Mouse (Mus musculus) MEL (cell line): ENCODE measurements at regions not wholly inside any gene's neighbourhood (a gene's known extent, or its start where the extent isn't known, plus 50 kb on each side); places are given as distances from the start of the nearest gene placed in this dataset.

ENCODE experiments used
- DNase-seq: peaks from one replicate; pipeline ENCODE4 v3.0.0; 2011; ENCODE audit warnings: low read depth, low spot score
- H3K27ac ChIP-seq: 2 replicates; pipeline ENCODE4 v1.5.1; 2012; ENCODE audit warnings: low read depth, mild to moderate bottlenecking, control low read depth, low read length, moderate library complexity; ENCODE audit not compliant: control insufficient read depth
- H3K27me3 ChIP-seq, 2 experiments: fragments of 150-350 bp in 1 of 2; sonication (generic) in 1 of 2; 2 replicates each; pipeline ENCODE4 v1.6.1; 2012; ENCODE audit warnings: low read length in 2 of 2, mild to moderate bottlenecking in 2 of 2, improper control_type of control experiment in 1 of 2, moderate library complexity in 1 of 2; ENCODE audit not compliant: insufficient read depth in 2 of 2, control insufficient read depth in 1 of 2
- H3K36me3 ChIP-seq, 2 experiments: 2 replicates each; pipeline ENCODE4 v1.6.1; 2012 to 2014; ENCODE audit warnings: low read length in 2 of 2, improper control_type of control experiment in 1 of 2, inconsistent platforms in 1 of 2, mild to moderate bottlenecking in 1 of 2; ENCODE audit not compliant: insufficient read depth in 2 of 2, control insufficient read depth in 1 of 2
- H3K4me1 ChIP-seq, 2 experiments: fragments of 150-350 bp in 1 of 2; sonication (generic) in 1 of 2; 2 replicates each; pipeline ENCODE4 v1.6.1; 2012; ENCODE audit warnings: low read length in 2 of 2, improper control_type of control experiment in 1 of 2, mild to moderate bottlenecking in 1 of 2; ENCODE audit not compliant: insufficient read depth in 2 of 2, control insufficient read depth in 1 of 2
- H3K4me3 ChIP-seq, 2 experiments: fragments of 150-350 bp in 1 of 2; sonication (generic) in 1 of 2; 2 replicates each; pipeline ENCODE4 v1.5.1; 2012; ENCODE audit warnings: low read depth in 2 of 2, low read length in 2 of 2, mild to moderate bottlenecking in 2 of 2, moderate library complexity in 2 of 2, control low read depth in 1 of 2, improper control_type of control experiment in 1 of 2; ENCODE audit not compliant: control insufficient read depth in 1 of 2, insufficient read depth in 1 of 2
- H3K79me2 ChIP-seq: 2 replicates; pipeline ENCODE4 v1.6.1; 2012; ENCODE audit warnings: mild to moderate bottlenecking, low read length, moderate library complexity; ENCODE audit not compliant: control insufficient read depth, poor library complexity, insufficient read depth
- H3K9ac ChIP-seq: 2 replicates; pipeline ENCODE4 v1.6.1; 2012; ENCODE audit warnings: low read depth, mild to moderate bottlenecking, control low read depth, low read length, moderate library complexity; ENCODE audit not compliant: control insufficient read depth, poor library complexity, severe bottlenecking
- H3K9me3 ChIP-seq: fragments of 150-350 bp; sonication (generic); replicated peaks from 2 replicates; pipeline ENCODE4 v1.6.1; 2012; ENCODE audit warnings: mild to moderate bottlenecking, low read length, improper control_type of control experiment, moderate library complexity; ENCODE audit not compliant: insufficient read depth
- CHD1 ChIP-seq: IDR thresholded peaks from 2 replicates; pipeline ENCODE4 v1.6.1; 2012; ENCODE audit warnings: low read depth, mild to moderate bottlenecking, inconsistent platforms, low read length, improper control_type of control experiment
- CHD2 ChIP-seq: IDR thresholded peaks from 2 replicates; pipeline ENCODE4 v1.6.1; 2011; ENCODE audit warnings: low read length, improper control_type of control experiment
- CTCF ChIP-seq, 3 experiments: IDR thresholded peaks in 2 of 3; conservative IDR thresholded peaks in 1 of 3; 2 replicates each; pipeline ENCODE4 v1.5.1; 2011 to 2012; ENCODE audit warnings: low read length in 3 of 3, low read depth in 2 of 3, mild to moderate bottlenecking in 2 of 3, improper control_type of control experiment in 1 of 3, inconsistent platforms in 1 of 3, mixed read lengths in 1 of 3, moderate library complexity in 1 of 3; ENCODE audit not compliant: control insufficient read depth in 1 of 3, insufficient read depth in 1 of 3, poor library complexity in 1 of 3, severe bottlenecking in 1 of 3
- E2F4 ChIP-seq: IDR thresholded peaks from 2 replicates; pipeline ENCODE4 v1.6.1; 2011; ENCODE audit warnings: low read depth, low read length, improper control_type of control experiment, borderline replicate concordance
- ELF1 ChIP-seq: IDR thresholded peaks from 2 replicates; pipeline ENCODE4 v1.6.1; 2014; ENCODE audit warnings: low read depth, mild to moderate bottlenecking, inconsistent platforms, low read length, improper control_type of control experiment, moderate library complexity
- ETS1 ChIP-seq: IDR thresholded peaks from 2 replicates; pipeline ENCODE4 v1.6.1; 2012; ENCODE audit warnings: low read depth, mild to moderate bottlenecking, inconsistent platforms, low read length, improper control_type of control experiment, moderate library complexity
- GATA1 ChIP-seq: IDR thresholded peaks from 2 replicates; pipeline ENCODE4 v1.6.1; 2011; ENCODE audit warnings: low read depth, low read length, improper control_type of control experiment
- HCFC1 ChIP-seq: IDR thresholded peaks from 2 replicates; pipeline ENCODE4 v1.6.1; 2012; ENCODE audit warnings: low read depth, mild to moderate bottlenecking, inconsistent platforms, low read length, improper control_type of control experiment, moderate library complexity
- KAT2A ChIP-seq: conservative IDR thresholded peaks from 2 replicates; pipeline ENCODE4 v1.6.1; 2012; ENCODE audit warnings: low read depth, low read length, improper control_type of control experiment, inconsistent platforms
- MAZ ChIP-seq: IDR thresholded peaks from 2 replicates; pipeline ENCODE4 v1.6.1; 2012; ENCODE audit warnings: low read depth, mild to moderate bottlenecking, inconsistent platforms, low read length, improper control_type of control experiment
- MXI1 ChIP-seq: IDR thresholded peaks from 2 replicates; pipeline ENCODE4 v1.6.1; 2011; ENCODE audit warnings: mild to moderate bottlenecking, low read depth, low read length, improper control_type of control experiment
- MYB ChIP-seq: IDR thresholded peaks from 2 replicates; pipeline ENCODE4 v1.6.1; 2011; ENCODE audit warnings: mild to moderate bottlenecking, low read depth, low read length, improper control_type of control experiment
- NRF1 ChIP-seq: IDR thresholded peaks from 2 replicates; pipeline ENCODE4 v1.6.1; 2014; ENCODE audit warnings: low read depth, mild to moderate bottlenecking, inconsistent platforms, low read length, improper control_type of control experiment, moderate library complexity; ENCODE audit not compliant: poor library complexity, insufficient read depth, severe bottlenecking
- POLR2AphosphoS2 ChIP-seq: IDR thresholded peaks from 2 replicates; pipeline ENCODE4 v1.6.1; 2011; ENCODE audit warnings: low read length, improper control_type of control experiment
- SMC3 ChIP-seq: IDR thresholded peaks from 2 replicates; pipeline ENCODE4 v1.6.1; 2011; ENCODE audit warnings: low read depth, low read length, improper control_type of control experiment
- TAL1 ChIP-seq: IDR thresholded peaks from 2 replicates; pipeline ENCODE4 v1.6.1; 2012; ENCODE audit warnings: mild to moderate bottlenecking, inconsistent platforms, low read length, moderate library complexity, mixed read lengths
- TBP ChIP-seq: IDR thresholded peaks from 2 replicates; pipeline ENCODE4 v1.8.0; 2011; ENCODE audit warnings: low read depth, low read length, improper control_type of control experiment
- UBTF ChIP-seq: IDR thresholded peaks from 2 replicates; pipeline ENCODE4 v1.6.1; 2012; ENCODE audit warnings: low read depth, mild to moderate bottlenecking, inconsistent platforms, low read length, improper control_type of control experiment, moderate library complexity, borderline replicate concordance; ENCODE audit not compliant: insufficient read depth
- USF2 ChIP-seq, 2 experiments: IDR thresholded peaks; 2 replicates each; pipeline ENCODE4 v1.6.1; 2011 to 2012; ENCODE audit warnings: improper control_type of control experiment in 2 of 2, low read length in 2 of 2, borderline replicate concordance in 1 of 2, inconsistent platforms in 1 of 2, low read depth in 1 of 2, mild to moderate bottlenecking in 1 of 2; ENCODE audit not compliant: insufficient read depth in 1 of 2
- ZC3H11A ChIP-seq: IDR thresholded peaks from 2 replicates; pipeline ENCODE4 v1.6.1; 2012; ENCODE audit warnings: low read depth, mild to moderate bottlenecking, inconsistent platforms, low read length, improper control_type of control experiment
- ZKSCAN1 ChIP-seq: IDR thresholded peaks from 2 replicates; pipeline ENCODE4 v1.6.1; 2012; ENCODE audit warnings: low read depth, mild to moderate bottlenecking, inconsistent platforms, low read length, improper control_type of control experiment, moderate library complexity

DNA sequence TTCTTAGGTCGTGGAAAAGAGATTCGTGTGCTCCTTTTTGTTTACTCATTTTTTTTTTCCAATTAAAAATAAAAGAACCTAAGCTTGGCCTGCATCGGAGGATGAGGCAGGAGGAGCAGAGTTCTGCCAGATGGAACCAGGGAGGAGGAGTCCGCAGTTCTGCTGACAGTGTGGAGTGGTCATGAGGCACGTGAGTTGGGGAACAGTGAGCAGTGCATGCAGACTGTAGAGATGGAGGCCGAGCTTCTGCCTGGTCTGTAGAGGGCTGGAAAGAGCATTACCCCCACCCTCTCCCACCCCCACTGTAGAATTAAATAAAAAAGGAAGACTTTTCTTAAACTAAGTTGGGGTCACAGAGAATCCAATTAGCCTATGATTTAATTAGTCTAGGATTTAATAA, 202.5 kb upstream of the Nabp1 start:
- no peaks in the 10 kb centered on the region for H3K4me1 ChIP-seq
- no peaks in the 10 kb centered on the region for H3K79me2 ChIP-seq
- TF ChIP-seq TBP (no peak), CTCF (IDR thresholded peaks at IDR 0.05 in 2 of 3, conservative IDR thresholded peaks at IDR 0.05 in 1 of 3; ENCODE audit: control insufficient read depth in 1 of 3, insufficient read depth in 1 of 3, low read depth in 2 of 3, low read length in 3 of 3, poor library complexity in 1 of 3, severe bottlenecking in 1 of 3) (no peak), ETS1 (no peak), MYB (no peak), NRF1 (no peak), POLR2AphosphoS2 (no peak), UBTF (no peak), CHD2 (no peak), MAZ (no peak), KAT2A (no peak), MXI1 (no peak), E2F4 (no peak), ELF1 (no peak)
- H3K9me3 ChIP-seq: no peaks in the 10 kb centered on the region
- H3K27me3 ChIP-seq: no peaks in the 10 kb centered on the region
- H3K27ac ChIP-seq: no peak overlapping the region
- H3K9ac ChIP-seq: no peak overlapping the region
- H3K36me3 ChIP-seq: no peaks in the 10 kb centered on the region
- no peak for DNase-seq
- no peak overlapping the region for H3K4me3 ChIP-seq

DNA sequence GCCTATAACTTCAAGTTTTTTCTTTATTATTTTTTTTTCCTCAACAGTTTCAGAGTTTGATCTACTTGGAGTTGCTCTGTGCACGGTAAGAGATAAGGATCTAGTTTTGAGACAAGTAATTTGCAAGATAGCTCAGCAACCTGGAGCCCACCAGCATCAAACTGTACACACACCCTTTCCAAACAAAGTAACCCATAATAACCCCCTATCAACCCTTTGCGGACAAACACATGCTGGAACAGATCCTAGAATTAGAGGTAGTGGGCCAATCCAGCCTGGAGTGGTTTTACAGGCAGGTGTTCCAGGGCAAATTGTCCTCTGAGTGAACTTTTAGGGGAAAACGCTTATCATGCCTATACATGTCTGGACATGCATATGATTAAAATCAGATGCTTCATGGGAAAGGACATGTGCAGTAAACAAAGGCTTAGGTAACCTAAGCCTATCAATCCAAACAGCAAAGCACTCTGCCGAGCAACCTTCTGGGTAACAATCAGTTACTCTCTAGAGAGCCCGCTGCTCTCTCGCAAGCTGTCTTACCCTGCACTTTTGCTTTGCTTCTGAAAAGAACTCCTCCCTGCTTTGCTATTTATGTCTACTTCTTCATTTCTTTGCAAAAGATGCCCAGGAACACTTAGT, 200.2 kb upstream of the Nabp1 start:
- H3K27ac ChIP-seq: no peak overlapping the region
- H3K4me3 ChIP-seq: no peak overlapping the region
- TF ChIP-seq CTCF (IDR thresholded peaks at IDR 0.05 in 2 of 3, conservative IDR thresholded peaks at IDR 0.05 in 1 of 3; ENCODE audit: control insufficient read depth in 1 of 3, insufficient read depth in 1 of 3, low read depth in 2 of 3, low read length in 3 of 3, poor library complexity in 1 of 3, severe bottlenecking in 1 of 3) (no peak), SMC3 (no peak), TAL1 (no peak), USF2 (IDR thresholded peaks at IDR 0.05; ENCODE audit: borderline replicate concordance in 1 of 2, insufficient read depth in 1 of 2, low read depth in 1 of 2, low read length in 2 of 2) (no peak), ZKSCAN1 (no peak), HCFC1 (no peak), GATA1 (no peak), ELF1 (no peak), UBTF (no peak), MXI1 (no peak), E2F4 (no peak), TBP (no peak), ZC3H11A (no peak), CHD1 (no peak)
- H3K9ac ChIP-seq: no peak overlapping the region
- no peaks in the 10 kb centered on the region for H3K27me3 ChIP-seq
- H3K9me3 ChIP-seq: no peaks in the 10 kb centered on the region
- H3K79me2 ChIP-seq: no peaks in the 10 kb centered on the region
- H3K36me3 ChIP-seq: no peaks in the 10 kb centered on the region
- DNase-seq: no peak
- no peaks in the 10 kb centered on the region for H3K4me1 ChIP-seq
